Comparison of ENCODE assay signal across 8 mouse cellular contexts in genomic region chr6:47453522-47454130, GRCm38 (mm10). TPM values are rescaled to one million over a fixed set of nuclear protein-coding genes. Genes with fewer than 3 reads are reported as not detected.
A peak's percentile ranks its signal among the peaks of the same experiment; 100 is the strongest.
DNase-seq lines count a peak whose midpoint lies in the region; ATAC-seq and TF ChIP-seq lines count a peak whose summit lies in the region.

No protein-coding gene starts in this region.

- WGBS in hindbrain, embryonic 15.5 days: under 1% methylated on average over 41 of the region's 42 CpGs
- under 1% methylated on average over 42 of the region's 42 CpGs for WGBS in liver, adult 2 months

- peaks cover 20% of the 10 kb centered on the region for H3K4me1 ChIP-seq in hindbrain, embryonic 15.5 days (replicated peaks)
- H3K4me1 ChIP-seq in liver, adult 2 months (ENCODE audit: control insufficient read depth, insufficient read depth, low read length): peaks cover 8% of the 10 kb centered on the region; the same call in 1 of the 2 replicates

- peak overlapping the region; percentile 99 for H3K9ac ChIP-seq in hindbrain, embryonic 15.5 days
- H3K9ac ChIP-seq in liver, adult 2 months (ENCODE audit: low read depth, low read length): peak overlapping the region; percentile 98

- peak overlapping the region; percentile 98 for H3K27ac ChIP-seq in hindbrain, embryonic 15.5 days (replicated peaks)
- H3K27ac ChIP-seq in liver, adult 2 months (replicated peaks; ENCODE audit: insufficient read depth, low read depth, low read length): peak overlapping the region; percentile 85

- peak; percentile 44 for ATAC-seq in erythroblast, adult 5-6 weeks (replicated peaks; ENCODE audit: low FRiP score, poor library complexity, severe bottlenecking)
- ATAC-seq in hindbrain, embryonic 15.5 days (ENCODE audit: low FRiP score, low read depth): peak; percentile 62

- no peaks in the 10 kb centered on the region for H3K27me3 ChIP-seq in hindbrain, embryonic 15.5 days
- H3K27me3 ChIP-seq in liver, adult 2 months (ENCODE audit: control insufficient read depth, insufficient read depth, low read length): no peaks in the 10 kb centered on the region

- H3K9me3 ChIP-seq in hindbrain, embryonic 15.5 days: no peaks in the 10 kb centered on the region

- peak overlapping the region; percentile 82 for H3K4me2 ChIP-seq in hindbrain, embryonic 15.5 days

- TF ChIP-seq POLR2A in liver, adult 2 months (IDR thresholded peaks at IDR 0.05; ENCODE audit: extremely low read depth, insufficient read depth, low read length): no peak

- peaks cover 11% of the 10 kb centered on the region; the same call in 1 of the 2 replicates for H3K79me2 ChIP-seq in liver, adult 2 months (ENCODE audit: control insufficient read depth, insufficient read depth, low read length)

- H3K4me3 ChIP-seq in hindbrain, embryonic 15.5 days: peak overlapping the region; percentile 99
- peak overlapping the region; percentile 96 for H3K4me3 ChIP-seq in liver, adult 2 months (ENCODE audit: insufficient read depth, low read depth, low read length)

- TF ChIP-seq CTCF in liver, adult 2 months (IDR thresholded peaks at IDR 0.05; ENCODE audit: low read depth, low read length): no peak

- no peaks in the 10 kb centered on the region for H3K36me3 ChIP-seq in hindbrain, embryonic 15.5 days
- H3K36me3 ChIP-seq in liver, adult 2 months (ENCODE audit: control insufficient read depth, insufficient read depth, low read length): no peaks in the 10 kb centered on the region

- DNase-seq in kidney, adult 11 months: peak; percentile 62
- no peak for DNase-seq in kidney, postnatal 36 days
- DNase-seq in NIH3T3 (ENCODE audit: low read depth): peak; percentile 79
- peak; percentile 51 for DNase-seq in liver, adult 2 months (ENCODE audit: extremely low read depth, low read depth, low spot score)
- peak; percentile 86 for DNase-seq in neural tube, embryonic 10.5 days (ENCODE audit: extremely low spot score, low spot score)
- DNase-seq in thymus, postnatal 0 days (ENCODE audit: low spot score): peak; percentile 47

RNA-seq across cellular contexts. Expression of gene Cul1, which starts 0.4 kb away (rescaled TPM):
- 69.8 and 122 TPM in 2 replicates for total RNA-seq in erythroblast, adult 5-6 weeks (2015; ENCODE audit: low replicate concordance)
- total RNA-seq in erythroblast, adult 5-6 weeks (2017; ENCODE audit: low replicate concordance): 30.0 and 43.9 TPM in 2 replicates
- polyA plus RNA-seq in hindbrain, embryonic 15.5 days (2015; fragmentation: Nextera tagmentation; extraction: Ambion mirVana): 117 and 127 TPM in 2 replicates
- total RNA-seq in liver, adult 2 months (2014; rRNA removed): 51.0 and 55.0 TPM in 2 replicates
- 13.5 and 15.4 TPM in 2 replicates for polyA plus RNA-seq in liver, adult 2 months (2012; rRNA removed)
- polyA plus RNA-seq in thymus, postnatal 0 days (2015; fragmentation: Nextera tagmentation; extraction: Ambion mirVana): 78.7 and 84.7 TPM in 2 replicates

Comparison
In these comparisons a context has a peak if more than half of its experiments do, and no peak if none do; other contexts are left out.
1. DNase-seq: peak in kidney, adult 11 months (single experiment), NIH3T3 (single experiment), liver, adult 2 months (single experiment), neural tube, embryonic 10.5 days (single experiment) and thymus, postnatal 0 days (single experiment); none in kidney, postnatal 36 days (0 of 2).